Comparison of ENCODE assay signal across 8 mouse cellular contexts in the genomic region with DNA sequence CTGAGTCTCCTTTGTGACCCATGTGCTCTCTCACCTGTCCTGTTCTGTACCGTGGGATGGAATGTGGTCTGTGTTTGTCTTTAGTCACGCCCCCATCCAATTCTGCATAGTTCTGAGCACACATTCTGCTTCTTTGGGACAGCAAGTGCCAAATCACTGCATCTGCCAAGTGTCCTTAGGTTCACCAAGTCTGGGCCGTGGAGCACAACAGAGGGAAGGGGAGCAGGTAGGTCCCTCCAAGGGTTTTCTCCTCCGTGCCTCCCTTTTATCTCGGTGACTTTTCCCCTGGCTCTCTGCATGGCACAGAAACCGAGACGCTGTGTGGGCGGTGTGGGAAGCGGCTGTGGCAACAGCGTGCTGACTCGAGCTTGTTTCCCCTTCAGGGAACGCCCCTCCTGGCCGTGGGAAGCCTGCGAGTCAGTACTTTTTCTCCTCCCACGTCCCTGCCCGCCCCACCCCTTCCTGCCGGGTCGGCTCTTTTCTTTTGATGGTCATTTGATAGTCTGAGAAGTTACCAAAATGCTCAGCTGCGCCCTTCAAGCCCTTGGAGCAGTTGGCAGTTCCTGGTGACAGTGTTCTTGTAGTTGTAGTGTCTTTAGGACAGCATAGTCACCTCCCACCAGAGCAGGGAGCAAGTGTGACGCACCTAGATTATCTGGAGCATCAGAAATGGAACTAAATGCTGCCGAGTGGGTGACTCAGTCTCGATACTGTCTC. TPM values are rescaled to one million over a fixed set of nuclear protein-coding genes. Genes with fewer than 3 reads are reported as not detected.
DNase-seq lines count a peak whose midpoint lies in the region; ATAC-seq and TF ChIP-seq lines count a peak whose summit lies in the region.

No protein-coding gene starts in this region.

- no peak overlapping the region; a peak in 1 of 4 replicates for H3K4me3 ChIP-seq in ES-E14 (ENCODE audit: insufficient read depth in 1 of 2, low read depth in 1 of 2, low read length in 2 of 2, poor library complexity in 1 of 2, severe bottlenecking in 1 of 2)
- peak overlapping the region; percentile 21; the same call in 1 of the 2 replicates for H3K4me3 ChIP-seq in intestine, embryonic 14.5 days (ENCODE audit: low read depth, low read length)
- peak overlapping the region; percentile 16; the same call in 1 of the 2 replicates for H3K4me3 ChIP-seq in limb, embryonic 14.5 days (replicated peaks; ENCODE audit: low read length)
- H3K4me3 ChIP-seq in midbrain, embryonic 13.5 days (replicated peaks): no peak overlapping the region

- H3K4me2 ChIP-seq in intestine, embryonic 14.5 days (ENCODE audit: low read length): peak overlapping the region; percentile 50
- H3K4me2 ChIP-seq in limb, embryonic 14.5 days (replicated peaks; ENCODE audit: low read depth, low read length, severe bottlenecking): peak overlapping the region; percentile 39
- peak overlapping the region; percentile 32 for H3K4me2 ChIP-seq in midbrain, embryonic 13.5 days (replicated peaks)

- peaks cover 3% of the 10 kb centered on the region; the same call in 1 of the 2 replicates for H3K36me3 ChIP-seq in ES-E14 (ENCODE audit: control insufficient read depth, insufficient read depth, low read length, poor library complexity, severe bottlenecking)
- H3K36me3 ChIP-seq in intestine, embryonic 14.5 days (ENCODE audit: control insufficient read depth, insufficient read depth, low read length): no peaks in the 10 kb centered on the region
- H3K36me3 ChIP-seq in limb, embryonic 14.5 days (ENCODE audit: control insufficient read depth, insufficient read depth, low read length): no peaks in the 10 kb centered on the region
- no peaks in the 10 kb centered on the region for H3K36me3 ChIP-seq in midbrain, embryonic 13.5 days

- H3K4me1 ChIP-seq in ES-E14 (ENCODE audit: control insufficient read depth in 2 of 2, insufficient read depth in 2 of 2, low read length in 2 of 2, poor library complexity in 1 of 2): peaks cover 5 to 15% of the 10 kb centered on the region in 2 experiments; a peak in 3 of 4 replicates
- peaks cover 8% of the 10 kb centered on the region for H3K4me1 ChIP-seq in intestine, embryonic 14.5 days (replicated peaks; ENCODE audit: control insufficient read depth, insufficient read depth, low read length)
- H3K4me1 ChIP-seq in limb, embryonic 14.5 days (ENCODE audit: control insufficient read depth, insufficient read depth, low read length): peaks cover 7% of the 10 kb centered on the region; the same call in 1 of the 2 replicates
- H3K4me1 ChIP-seq in midbrain, embryonic 13.5 days (replicated peaks): peaks cover 10% of the 10 kb centered on the region

- H3K27ac ChIP-seq in ES-E14 (ENCODE audit: insufficient read depth, low read depth, low read length, poor library complexity, severe bottlenecking): no peak overlapping the region
- H3K27ac ChIP-seq in intestine, embryonic 14.5 days (ENCODE audit: low read depth): no peak overlapping the region
- H3K27ac ChIP-seq in limb, embryonic 14.5 days (replicated peaks; ENCODE audit: low read depth, low read length): no peak overlapping the region
- H3K27ac ChIP-seq in midbrain, embryonic 13.5 days: no peak overlapping the region

- in situ Hi-C loops in ES-E14 (cut with MboI; ENCODE audit: low sequenced_read_pairs in 2 of 2, unreplicated experiment in 2 of 2): no loop called here

- no peak for TF ChIP-seq POLR2A in limb, embryonic 14.5 days (IDR thresholded peaks at IDR 0.05; ENCODE audit: borderline replicate concordance, extremely low read depth, insufficient read depth, insufficient read length)

- H3K9ac ChIP-seq in ES-E14 (ENCODE audit: insufficient read depth, low read depth, low read length, poor library complexity, severe bottlenecking): no peak overlapping the region
- H3K9ac ChIP-seq in intestine, embryonic 14.5 days (ENCODE audit: low read length): no peak overlapping the region
- no peak overlapping the region for H3K9ac ChIP-seq in limb, embryonic 14.5 days (ENCODE audit: low read depth, low read length, severe bottlenecking)
- no peak overlapping the region for H3K9ac ChIP-seq in midbrain, embryonic 13.5 days (replicated peaks)

- peak; percentile 92 for ATAC-seq in common myeloid progenitor, adult 5-6 weeks (replicated peaks; ENCODE audit: low read depth, poor library complexity, severe bottlenecking)
- ATAC-seq in intestine, embryonic 14.5 days (replicated peaks; ENCODE audit: low FRiP score, low TSS enrichment, low read depth): 0 out of 2 replicates have a peak, but pooled peaks have one; percentile 59
- peak; percentile 64 for ATAC-seq in limb, embryonic 14.5 days (ENCODE audit: low FRiP score, low read depth)
- ATAC-seq in midbrain, embryonic 13.5 days: 0 out of 2 replicates have a peak, but pooled peaks have one; percentile 43

- H3K9me3 ChIP-seq in ES-E14 (ENCODE audit: control insufficient read depth, insufficient read depth, low read depth, low read length): no peaks in the 10 kb centered on the region
- H3K9me3 ChIP-seq in intestine, embryonic 14.5 days (ENCODE audit: control insufficient read depth, low read length): no peaks in the 10 kb centered on the region
- no peaks in the 10 kb centered on the region for H3K9me3 ChIP-seq in limb, embryonic 14.5 days (ENCODE audit: control insufficient read depth, low read length)
- no peaks in the 10 kb centered on the region for H3K9me3 ChIP-seq in midbrain, embryonic 13.5 days

- H3K27me3 ChIP-seq in intestine, embryonic 14.5 days (replicated peaks; ENCODE audit: control insufficient read depth, insufficient read depth, low read length): no peaks in the 10 kb centered on the region
- H3K27me3 ChIP-seq in limb, embryonic 14.5 days (ENCODE audit: control insufficient read depth, insufficient read depth, low read length): no peaks in the 10 kb centered on the region
- H3K27me3 ChIP-seq in midbrain, embryonic 13.5 days: no peaks in the 10 kb centered on the region

- peak; percentile 39 for DNase-seq in ES-E14 (ENCODE audit: low read depth, low spot score)
- DNase-seq in gonadal fat pad, adult 2 months (ENCODE audit: low read depth): peak; percentile 96
- DNase-seq in intestine, embryonic 14.5 days (ENCODE audit: low spot score): no peak
- peak; percentile 43 for DNase-seq in limb, embryonic 14.5 days (ENCODE audit: low spot score)
- peak; percentile 54 for DNase-seq in skeletal muscle tissue, adult 2 months (ENCODE audit: low read depth, low spot score)
- no peak for DNase-seq in cerebellum, adult 8-10 months

- 15% methylated on average over 22 of the region's 22 CpGs for WGBS in intestine, embryonic 14.5 days
- 14% methylated on average over 22 of the region's 22 CpGs for WGBS in limb, embryonic 14.5 days
- 20% methylated on average over 22 of the region's 22 CpGs for WGBS in midbrain, embryonic 13.5 days

TF ChIP-seq in ES-E14, 5 proteins besides CTCF, POLR2A, EP300 and RAD21:
- no peak for TF ChIP-seq ZC3H11A (IDR thresholded peaks at IDR 0.05; ENCODE audit: borderline replicate concordance, low read depth, low read length)
- no peak for TF ChIP-seq ZNF384 (IDR thresholded peaks at IDR 0.05; ENCODE audit: low read depth, low read length)
- no peak for TF ChIP-seq CHD2 (IDR thresholded peaks at IDR 0.05; ENCODE audit: low read depth, low read length)
- no peak for TF ChIP-seq HCFC1 (IDR thresholded peaks at IDR 0.05; ENCODE audit: borderline replicate concordance, insufficient read depth, low read length)
- TF ChIP-seq MAFK (IDR thresholded peaks at IDR 0.05; ENCODE audit: insufficient read depth, low read depth, low read length): no peak

RNA-seq across cellular contexts. Expression of gene Grhl1, which starts 21.0 kb away (rescaled TPM):
- 4.6 and 6.0 TPM in 2 replicates for total RNA-seq in ES-E14 (2012; rRNA removed)
- total RNA-seq in common myeloid progenitor, adult 5-6 weeks (2017): 0.59 TPM in 1 of 2 replicates, not detected in the other
- 6.7 and 8.4 TPM in 2 replicates for polyA plus RNA-seq in gonadal fat pad, adult 2 months (2012; rRNA removed)
- polyA plus RNA-seq in intestine, embryonic 14.5 days (2014; fragmentation: Nextera tagmentation; extraction: Ambion mirVana): 0.87 and 1.2 TPM in 2 replicates
- polyA plus RNA-seq in limb, embryonic 14.5 days (2012; rRNA removed): 7.6 and 10.6 TPM in 2 replicates
- 18.5 and 22.7 TPM in 2 replicates for polyA plus RNA-seq in limb, embryonic 14.5 days (2014; fragmentation: Nextera tagmentation; extraction: Ambion mirVana)
- 0.48 and 0.58 TPM in 2 replicates for polyA plus RNA-seq in midbrain, embryonic 13.5 days (2015; fragmentation: Nextera tagmentation; extraction: Ambion mirVana)

RNA-seq across cellular contexts. Expression of gene Klf11, which starts 58.0 kb away (rescaled TPM):
- total RNA-seq in ES-E14 (2012; rRNA removed): 7.3 and 9.7 TPM in 2 replicates
- total RNA-seq in common myeloid progenitor, adult 5-6 weeks (2017): 13.3 and 24.8 TPM in 2 replicates
- polyA plus RNA-seq in gonadal fat pad, adult 2 months (2012; rRNA removed): 10.3 and 12.7 TPM in 2 replicates
- polyA plus RNA-seq in intestine, embryonic 14.5 days (2014; fragmentation: Nextera tagmentation; extraction: Ambion mirVana): 12.5 and 15.2 TPM in 2 replicates
- polyA plus RNA-seq in limb, embryonic 14.5 days (2012; rRNA removed): 12.1 and 15.6 TPM in 2 replicates
- 13.3 and 16.4 TPM in 2 replicates for polyA plus RNA-seq in limb, embryonic 14.5 days (2014; fragmentation: Nextera tagmentation; extraction: Ambion mirVana)
- polyA plus RNA-seq in midbrain, embryonic 13.5 days (2015; fragmentation: Nextera tagmentation; extraction: Ambion mirVana): 16.8 and 19.1 TPM in 2 replicates

Comparison
In these comparisons a context has a peak if more than half of its experiments do, and no peak if none do; other contexts are left out.
1. DNase-seq: peak in ES-E14 (single experiment), gonadal fat pad, adult 2 months (single experiment), limb, embryonic 14.5 days (single experiment) and skeletal muscle tissue, adult 2 months (single experiment); none in intestine, embryonic 14.5 days (single experiment) and cerebellum, adult 8-10 months (single experiment).
2. H3K4me3 ChIP-seq: peak in intestine, embryonic 14.5 days (single experiment) and limb, embryonic 14.5 days (single experiment); none in ES-E14 (0 of 2) and midbrain, embryonic 13.5 days (single experiment).
3. Peak in every context shown above with its lines, with median percentiles within 50 percentile points of each other: ATAC-seq and H3K4me2 ChIP-seq.